Mouse (Mus musculus): ENCODE results near the gene Gpcpd1.

GRCm38 (mm10) chr2:132592126-132592525, 4.6 kb upstream of the Gpcpd1 start:
- TF ChIP-seq CTCF (IDR thresholded peaks at IDR 0.05; ENCODE audit: control insufficient read depth, insufficient read depth, insufficient replicate concordance, low read depth, low read length) = no peak
- TF ChIP-seq POLR2A (IDR thresholded peaks at IDR 0.05; ENCODE audit: control insufficient read depth, low read depth, low read length) = no peak

Measured in testis, adult 2 months (tissue).